Comparison of ENCODE assay signal across 15 mouse cellular contexts in genomic region chr4:137877432-137877881, GRCm38 (mm10). TPM values are rescaled to one million over a fixed set of nuclear protein-coding genes. Genes with fewer than 3 reads are reported as not detected.
DNase-seq lines count a peak whose midpoint lies in the region; ATAC-seq lines count a peak whose summit lies in the region.
"Had no signal": no experiment of that assay in that cellular context is flagged by ENCODE, and none has a peak within 500 bp of the region (broad histone marks: within the 10 kb centered on the region; RNA-seq: fewer than 3 reads in every experiment).

No protein-coding gene starts in this region.

- H3K9me3 ChIP-seq in midbrain, embryonic 10.5 days (replicated peaks) = no peaks in the 10 kb centered on the region
- H3K9me3 ChIP-seq in midbrain, embryonic 14.5 days (ENCODE audit: control insufficient read depth, low read length) = no peaks in the 10 kb centered on the region
- no peaks in the 10 kb centered on the region for H3K9me3 ChIP-seq in embryonic facial prominence, embryonic 12.5 days
- no peaks in the 10 kb centered on the region for H3K9me3 ChIP-seq in limb, embryonic 15.5 days
- H3K9me3 ChIP-seq: heart, embryonic 15.5 days; midbrain, embryonic 12.5 days had no signal

- no peak overlapping the region for H3K4me2 ChIP-seq in midbrain, embryonic 14.5 days (ENCODE audit: low read length)
- H3K4me2 ChIP-seq in embryonic facial prominence, embryonic 12.5 days (replicated peaks) = no peak overlapping the region
- H3K4me2 ChIP-seq in limb, embryonic 15.5 days = no peak overlapping the region
- H3K4me2 ChIP-seq: heart, embryonic 15.5 days; midbrain, embryonic 12.5 days had no signal

- no peaks in the 10 kb centered on the region for H3K36me3 ChIP-seq in midbrain, embryonic 10.5 days
- H3K36me3 ChIP-seq in midbrain, embryonic 14.5 days (ENCODE audit: control insufficient read depth, insufficient read depth, low read length) = no peaks in the 10 kb centered on the region
- H3K36me3 ChIP-seq in embryonic facial prominence, embryonic 12.5 days = no peaks in the 10 kb centered on the region
- 0 out of 2 replicates have a peak, but pooled peaks cover 2% of the 10 kb centered on the region for H3K36me3 ChIP-seq in limb, embryonic 15.5 days
- H3K36me3 ChIP-seq: heart, embryonic 15.5 days; midbrain, embryonic 12.5 days had no signal

- peak overlapping the region; percentile 80 for H3K27ac ChIP-seq in midbrain, embryonic 10.5 days (replicated peaks)
- H3K27ac ChIP-seq in midbrain, embryonic 14.5 days (replicated peaks; ENCODE audit: low read depth, low read length) = no peak overlapping the region
- H3K27ac ChIP-seq in embryonic facial prominence, embryonic 12.5 days = peak overlapping the region; percentile 63
- 0 out of 2 replicates have a peak overlapping the region, but pooled peaks have one; percentile 35 for H3K27ac ChIP-seq in limb, embryonic 15.5 days
- H3K27ac ChIP-seq: heart, embryonic 15.5 days; midbrain, embryonic 12.5 days had no signal

- no peaks in the 10 kb centered on the region for H3K27me3 ChIP-seq in midbrain, embryonic 10.5 days (ENCODE audit: low read depth, poor library complexity, severe bottlenecking)
- no peaks in the 10 kb centered on the region for H3K27me3 ChIP-seq in midbrain, embryonic 14.5 days (ENCODE audit: control insufficient read depth, insufficient read depth, low read length)
- no peaks in the 10 kb centered on the region for H3K27me3 ChIP-seq in embryonic facial prominence, embryonic 12.5 days
- no peaks in the 10 kb centered on the region for H3K27me3 ChIP-seq in limb, embryonic 15.5 days
- H3K27me3 ChIP-seq: heart, embryonic 15.5 days; midbrain, embryonic 12.5 days had no signal

- peak overlapping the region; percentile 14; the same call in 1 of the 2 replicates for H3K4me3 ChIP-seq in midbrain, embryonic 10.5 days
- no peak overlapping the region for H3K4me3 ChIP-seq in midbrain, embryonic 14.5 days (replicated peaks; ENCODE audit: low read depth, low read length)
- H3K4me3 ChIP-seq in embryonic facial prominence, embryonic 12.5 days = no peak overlapping the region
- no peak overlapping the region for H3K4me3 ChIP-seq in limb, embryonic 15.5 days
- H3K4me3 ChIP-seq: heart, embryonic 15.5 days; midbrain, embryonic 12.5 days had no signal

- 1% methylated on average over 4 of the region's 4 CpGs for WGBS in midbrain, embryonic 10.5 days
- 6% methylated on average over 4 of the region's 4 CpGs for WGBS in midbrain, embryonic 14.5 days
- 0% methylated on average over 4 of the region's 4 CpGs for WGBS in embryonic facial prominence, embryonic 12.5 days
- WGBS in limb, embryonic 15.5 days = 16% methylated on average over 4 of the region's 4 CpGs

- ATAC-seq in midbrain, embryonic 14.5 days (ENCODE audit: low FRiP score, low TSS enrichment) = no peak
- ATAC-seq in embryonic facial prominence, embryonic 12.5 days (ENCODE audit: insufficient number of reproducible peaks, insufficient read depth, low FRiP score, low TSS enrichment) = no peak
- ATAC-seq in limb, embryonic 15.5 days (ENCODE audit: insufficient number of reproducible peaks, low FRiP score, low TSS enrichment, low read depth) = no peak
- ATAC-seq: inflammation-experienced regulatory T-cells, adult 6 months had no signal

- H3K4me1 ChIP-seq in midbrain, embryonic 10.5 days = peaks cover 65% of the 10 kb centered on the region
- H3K4me1 ChIP-seq in midbrain, embryonic 14.5 days (ENCODE audit: control insufficient read depth, insufficient read depth, low read length) = peaks cover 14% of the 10 kb centered on the region
- H3K4me1 ChIP-seq in embryonic facial prominence, embryonic 12.5 days = peaks cover 53% of the 10 kb centered on the region
- H3K4me1 ChIP-seq in limb, embryonic 15.5 days = peaks cover 54% of the 10 kb centered on the region

- H3K9ac ChIP-seq in midbrain, embryonic 14.5 days (replicated peaks; ENCODE audit: low read length) = no peak overlapping the region
- H3K9ac ChIP-seq in embryonic facial prominence, embryonic 12.5 days = peak overlapping the region; percentile 21; the same call in 1 of the 2 replicates
- no peak overlapping the region for H3K9ac ChIP-seq in limb, embryonic 15.5 days
- H3K9ac ChIP-seq: heart, embryonic 15.5 days had no signal

- DNase-seq in midbrain, embryonic 10.5 days (ENCODE audit: low spot score) = peak; percentile 69
- no peak for DNase-seq in midbrain, embryonic 14.5 days
- DNase-seq in adrenal gland, adult 8-10 months = no peak
- DNase-seq in spleen, adult 12 weeks (ENCODE audit: low spot score) = no peak
- DNase-seq in testis, postnatal 10 days (ENCODE audit: low spot score) = no peak
- DNase-seq: cerebellum, adult 11-12 months; kidney, postnatal 14 days; liver; lung, postnatal 10 days; thymus, postnatal 25 days had no signal

RNA-seq across cellular contexts. Expression of gene Ece1, which starts 15.4 kb away (rescaled TPM):
- 31.6 and 31.7 TPM in 2 replicates for polyA plus RNA-seq in midbrain, embryonic 10.5 days (2016; fragmentation: Nextera tagmentation; extraction: Ambion mirVana)
- 11.9 and 18.4 TPM in 2 replicates for polyA plus RNA-seq in midbrain, embryonic 14.5 days (2014; fragmentation: Nextera tagmentation; extraction: Ambion mirVana)
- polyA plus RNA-seq in embryonic facial prominence, embryonic 12.5 days (2016; fragmentation: Nextera tagmentation; extraction: Ambion mirVana) = 32.6 and 36.7 TPM in 2 replicates
- polyA plus RNA-seq in limb, embryonic 15.5 days (2015; fragmentation: Nextera tagmentation; extraction: Ambion mirVana) = 39.0 and 52.5 TPM in 2 replicates
- total RNA-seq in adrenal gland, adult 8-10 months (2022) = 100 to 1,000 TPM; 248 to 380 (median 315) TPM
